Mouse (Mus musculus): Measurements from ENCODE around the gene Ptn. TPM values are rescaled to one million over a fixed set of nuclear protein-coding genes. Genes with fewer than 3 reads are reported as not detected.
A peak's percentile ranks its signal among the peaks of the same experiment; 100 is the strongest.

Ptn gene
- polyA plus RNA-seq (2014; fragmentation: Nextera tagmentation; extraction: Ambion mirVana): 325 and 348 TPM in 2 replicates

- peak within 1 kb of the TSS; percentile 70 for H3K4me2 ChIP-seq (ENCODE audit: low read depth)
- no peaks in the 10 kb centered on the region for H3K27me3 ChIP-seq (ENCODE audit: control insufficient read depth, insufficient read depth, low read length)
- no peaks in the 10 kb centered on the region for H3K36me3 ChIP-seq (ENCODE audit: control insufficient read depth, insufficient read depth, low read length)
- H3K4me1 ChIP-seq (ENCODE audit: control insufficient read depth, insufficient read depth, low read length): peaks cover 8% of the 10 kb centered on the region; the same call in 1 of the 2 replicates
- peak; percentile 63 for ATAC-seq (ENCODE audit: insufficient read depth, low FRiP score, low TSS enrichment)
- peak within 1 kb of the TSS; percentile 77 for H3K27ac ChIP-seq (ENCODE audit: low read depth, low read length)
- peak; percentile 74 for DNase-seq (ENCODE audit: low spot score)
- H3K4me3 ChIP-seq (ENCODE audit: low read depth, low read length): peak within 1 kb of the TSS; percentile 67
- H3K9ac ChIP-seq (ENCODE audit: low read length): peak within 1 kb of the TSS; percentile 67
- H3K9me3 ChIP-seq (ENCODE audit: control insufficient read depth, low read length): no peaks in the 10 kb centered on the region
- 0% methylated on average over 15 of the region's 15 CpGs for WGBS
Measured at GRCm38 (mm10) chr6:36809747-36810285, at the start of gene Ptn. Ptn (minus strand) TSS chr6:36810220.

- ATAC-seq (ENCODE audit: insufficient read depth, low FRiP score, low TSS enrichment): peak; percentile 78
- no peak overlapping the region for H3K4me2 ChIP-seq (ENCODE audit: low read depth)
- H3K4me1 ChIP-seq (ENCODE audit: control insufficient read depth, insufficient read depth, low read length): no peaks in the 10 kb centered on the region
- H3K36me3 ChIP-seq (ENCODE audit: control insufficient read depth, insufficient read depth, low read length): no peaks in the 10 kb centered on the region
- no peak overlapping the region for H3K9ac ChIP-seq (ENCODE audit: low read length)
- 43% methylated on average over 3 of the region's 3 CpGs for WGBS
- DNase-seq (ENCODE audit: low spot score): peak; percentile 65
- no peaks in the 10 kb centered on the region for H3K27me3 ChIP-seq (ENCODE audit: control insufficient read depth, insufficient read depth, low read length)
- no peaks in the 10 kb centered on the region for H3K9me3 ChIP-seq (ENCODE audit: control insufficient read depth, low read length)
- peak overlapping the region; percentile 72 for H3K27ac ChIP-seq (ENCODE audit: low read depth, low read length)
- H3K4me3 ChIP-seq (ENCODE audit: low read depth, low read length): no peak overlapping the region
Measured at GRCm38 (mm10) chr6:36858258-36859041, 48.4 kb upstream of the Ptn start.

- 29% methylated on average over 6 of the region's 6 CpGs for WGBS
- no peak overlapping the region for H3K4me2 ChIP-seq (ENCODE audit: low read depth)
- peak; percentile 51 for DNase-seq (ENCODE audit: low spot score)
- no peaks in the 10 kb centered on the region for H3K4me1 ChIP-seq (ENCODE audit: control insufficient read depth, insufficient read depth, low read length)
- peak overlapping the region; percentile 72; the same call in 1 of the 2 replicates for H3K27ac ChIP-seq (ENCODE audit: low read depth, low read length)
- ATAC-seq (ENCODE audit: insufficient read depth, low FRiP score, low TSS enrichment): peak; percentile 86
- H3K36me3 ChIP-seq (ENCODE audit: control insufficient read depth, insufficient read depth, low read length): no peaks in the 10 kb centered on the region
- H3K9me3 ChIP-seq (ENCODE audit: control insufficient read depth, low read length): no peaks in the 10 kb centered on the region
- no peak overlapping the region for H3K4me3 ChIP-seq (ENCODE audit: low read depth, low read length)
- H3K9ac ChIP-seq (ENCODE audit: low read length): no peak overlapping the region
- H3K27me3 ChIP-seq (ENCODE audit: control insufficient read depth, insufficient read depth, low read length): no peaks in the 10 kb centered on the region
Measured at GRCm38 (mm10) chr6:36857627-36858257, 47.7 kb upstream of the Ptn start.

GRCm38 (mm10) chr6:36850422-36851129 lies 40.6 kb upstream of the Ptn start:
- H3K9me3 ChIP-seq (ENCODE audit: control insufficient read depth, low read length): no peaks in the 10 kb centered on the region
- no peak overlapping the region for H3K4me2 ChIP-seq (ENCODE audit: low read depth)
- no peaks in the 10 kb centered on the region for H3K27me3 ChIP-seq (ENCODE audit: control insufficient read depth, insufficient read depth, low read length)
- no peak overlapping the region for H3K9ac ChIP-seq (ENCODE audit: low read length)
- ATAC-seq (ENCODE audit: insufficient read depth, low FRiP score, low TSS enrichment) (peak; percentile 65; the same call in 1 of the 2 replicates), DNase-seq (ENCODE audit: low spot score) (peak; percentile 12)
- H3K4me1 ChIP-seq (ENCODE audit: control insufficient read depth, insufficient read depth, low read length): no peaks in the 10 kb centered on the region
- no peak overlapping the region for H3K27ac ChIP-seq (ENCODE audit: low read depth, low read length)
- H3K36me3 ChIP-seq (ENCODE audit: control insufficient read depth, insufficient read depth, low read length): no peaks in the 10 kb centered on the region
- 77% methylated on average over 7 of the region's 7 CpGs for WGBS
- H3K4me3 ChIP-seq (ENCODE audit: low read depth, low read length): no peak overlapping the region

- ATAC-seq (ENCODE audit: insufficient read depth, low FRiP score, low TSS enrichment): no peak
- whole genome bisulfite sequencing: 90% methylated on average over 1 of the region's 1 CpGs
Measured at GRCm38 (mm10) chr6:36845288-36845687, 35.3 kb upstream of the Ptn start.

GRCm38 (mm10) chr6:36844258-36844657 lies 34.2 kb upstream of the Ptn start:
- ATAC-seq (ENCODE audit: insufficient read depth, low FRiP score, low TSS enrichment): no peak
- no peak overlapping the region for H3K9ac ChIP-seq (ENCODE audit: low read length)
- H3K9me3 ChIP-seq (ENCODE audit: control insufficient read depth, low read length): no peaks in the 10 kb centered on the region
- DNase-seq (ENCODE audit: low spot score): no peak
- H3K36me3 ChIP-seq (ENCODE audit: control insufficient read depth, insufficient read depth, low read length): no peaks in the 10 kb centered on the region
- no peak overlapping the region for H3K4me2 ChIP-seq (ENCODE audit: low read depth)
- H3K4me1 ChIP-seq (ENCODE audit: control insufficient read depth, insufficient read depth, low read length): 0 out of 2 replicates have a peak, but pooled peaks cover 2% of the 10 kb centered on the region
- H3K27me3 ChIP-seq (ENCODE audit: control insufficient read depth, insufficient read depth, low read length): no peaks in the 10 kb centered on the region
- WGBS: 72% methylated on average over 6 of the region's 6 CpGs
- no peak overlapping the region for H3K4me3 ChIP-seq (ENCODE audit: low read depth, low read length)
- no peak overlapping the region for H3K27ac ChIP-seq (ENCODE audit: low read depth, low read length)

More at GRCm38 (mm10) chr6:36845288-36845687, 35.3 kb upstream of the Ptn start:
- Histone ChIP-seq H3K27me3 (ENCODE audit: control insufficient read depth, insufficient read depth, low read length) (no peaks in the 10 kb centered on the region), H3K9me3 (ENCODE audit: control insufficient read depth, low read length) (no peaks in the 10 kb centered on the region), H3K27ac (ENCODE audit: low read depth, low read length) (no peak overlapping the region), H3K9ac (ENCODE audit: low read length) (no peak overlapping the region), H3K36me3 (ENCODE audit: control insufficient read depth, insufficient read depth, low read length) (no peaks in the 10 kb centered on the region), H3K4me3 (ENCODE audit: low read depth, low read length) (no peak overlapping the region), H3K4me1 (ENCODE audit: control insufficient read depth, insufficient read depth, low read length) (0 out of 2 replicates have a peak, but pooled peaks cover 2% of the 10 kb centered on the region), H3K4me2 (ENCODE audit: low read depth) (no peak overlapping the region)
- no peak for DNase-seq (ENCODE audit: low spot score)

GRCm38 (mm10) chr6:36843031-36843488 lies 33.0 kb upstream of the Ptn start:
- no peak for DNase-seq (ENCODE audit: low spot score)
- Histone ChIP-seq H3K9ac (ENCODE audit: low read length) (no peak overlapping the region), H3K4me2 (ENCODE audit: low read depth) (no peak overlapping the region), H3K9me3 (ENCODE audit: control insufficient read depth, low read length) (no peaks in the 10 kb centered on the region), H3K4me1 (ENCODE audit: control insufficient read depth, insufficient read depth, low read length) (0 out of 2 replicates have a peak, but pooled peaks cover 2% of the 10 kb centered on the region), H3K36me3 (ENCODE audit: control insufficient read depth, insufficient read depth, low read length) (no peaks in the 10 kb centered on the region), H3K27me3 (ENCODE audit: control insufficient read depth, insufficient read depth, low read length) (no peaks in the 10 kb centered on the region), H3K27ac (ENCODE audit: low read depth, low read length) (no peak overlapping the region), H3K4me3 (ENCODE audit: low read depth, low read length) (no peak overlapping the region)
- ATAC-seq (ENCODE audit: insufficient read depth, low FRiP score, low TSS enrichment): no peak
- 79% methylated on average over 3 of the region's 3 CpGs for WGBS

Measured in neural tube, embryonic 11.5 days (tissue).